Mouse (Mus musculus): ENCODE data around the gene Rint1.

Rint1 gene

GRCm38 (mm10) chr5:23864054-23864965 lies 76.8 kb downstream of the Rint1 start:
- no peak for DNase-seq (ENCODE audit: low spot score)

GRCm38 (mm10) chr5:23865941-23866340 lies 78.4 kb downstream of the Rint1 start:
- DNase-seq (ENCODE audit: low spot score): no peak

All from layer of hippocampus, adult 9-10 months (tissue).